Mouse (Mus musculus) urinary bladder, adult 2 months (tissue): ENCODE results near the gene Alcam. TPM values are rescaled to one million over a fixed set of nuclear protein-coding genes. Genes with fewer than 3 reads are reported as not detected.

Experiments
- DNase-seq: peaks from one replicate; pipeline ENCODE4 v3.0.0; 2022; ENCODE audit warnings: low spot score
- polyA plus RNA-seq: library from polyadenylated mRNA; depleted of rRNA; stranded (reverse); fragments of >200 nt; gene quantifications from 2 replicates; pipeline ENCODE4 v1.2.3, GENCODE M21; 2012

The Alcam gene
- polyA plus RNA-seq, 1 experiment, result 33.6 TPM

- DNase-seq, result no peak
Observed at GRCm38 (mm10) chr16:52368521-52368920, 85.4 kb downstream of the Alcam start.

- no peak for DNase-seq
Observed at GRCm38 (mm10) chr16:52366915-52367314, 87.0 kb downstream of the Alcam start.

GRCm38 (mm10) chr16:52363944-52364511 is 89.8 kb downstream of the Alcam start:
- DNase-seq, result no peak

GRCm38 (mm10) chr16:52343467-52344033 is 110.3 kb downstream of the Alcam start:
- no peak for DNase-seq

- DNase-seq, result no peak
Observed at GRCm38 (mm10) chr16:52342694-52343466, 111.0 kb downstream of the Alcam start.

GRCm38 (mm10) chr16:52334084-52334483 is 119.8 kb downstream of the Alcam start:
- no peak for DNase-seq

GRCm38 (mm10) chr16:52333631-52334030 is 120.2 kb downstream of the Alcam start:
- DNase-seq, result no peak

GRCm38 (mm10) chr16:52331341-52331830 is 122.5 kb downstream of the Alcam start:
- no peak for DNase-seq

GRCm38 (mm10) chr16:52329420-52329819 is 124.5 kb downstream of the Alcam start:
- no peak for DNase-seq

GRCm38 (mm10) chr16:52319229-52319628 is 134.6 kb downstream of the Alcam start:
- DNase-seq, result no peak

- DNase-seq, result peak; percentile 28
Observed at GRCm38 (mm10) chr16:52311073-52311472, 142.8 kb downstream of the Alcam start.

GRCm38 (mm10) chr16:52307016-52307415 is 146.9 kb downstream of the Alcam start:
- no peak for DNase-seq

- DNase-seq, result no peak
Observed at GRCm38 (mm10) chr16:52303532-52303902, 150.4 kb downstream of the Alcam start.

GRCm38 (mm10) chr16:52302790-52303531 is 150.9 kb downstream of the Alcam start:
- DNase-seq, result no peak

GRCm38 (mm10) chr16:52301730-52302129 is 152.1 kb downstream of the Alcam start:
- DNase-seq, result no peak

- no peak for DNase-seq
Observed at GRCm38 (mm10) chr16:52296376-52296775, 157.5 kb downstream of the Alcam start.

- no peak for DNase-seq
Observed at GRCm38 (mm10) chr16:52295535-52295934, 158.3 kb downstream of the Alcam start.

GRCm38 (mm10) chr16:52292440-52293048 is 161.3 kb downstream of the Alcam start:
- DNase-seq, result no peak

- no peak for DNase-seq
Observed at GRCm38 (mm10) chr16:52280186-52280585, 173.7 kb downstream of the Alcam start.

GRCm38 (mm10) chr16:52265066-52265465 is 188.8 kb downstream of the Alcam start:
- DNase-seq, result no peak

- DNase-seq, result no peak
Observed at GRCm38 (mm10) chr16:52263751-52264150, 190.1 kb downstream of the Alcam start.

- DNase-seq, result no peak
Observed at GRCm38 (mm10) chr16:52262582-52262981, 191.3 kb downstream of the Alcam start.
